Mouse (Mus musculus): ENCODE measurements at regions not wholly inside any gene's neighbourhood (a gene's known extent, or its start where the extent isn't known, plus 50 kb on each side); places are given as distances from the start of the nearest gene placed in this dataset.

GRCm38 (mm10) chr1:193580393-193580792, 210.3 kb upstream of the Camk1g start:
- ATAC-seq (ENCODE audit: low read depth), result no peak
- Histone ChIP-seq H3K9me3 (ENCODE audit: control insufficient read depth, low read length) (no peaks in the 10 kb centered on the region), H3K9ac (replicated peaks; ENCODE audit: low read depth, low read length) (no peak overlapping the region), H3K27me3 (ENCODE audit: control insufficient read depth, insufficient read depth, low read length) (no peaks in the 10 kb centered on the region), H3K4me3 (ENCODE audit: low read depth, low read length) (no peak overlapping the region), H3K4me2 (ENCODE audit: low read depth, low read length) (no peak overlapping the region), H3K4me1 (ENCODE audit: control insufficient read depth, insufficient read depth, low read length) (0 out of 2 replicates have a peak, but pooled peaks cover 3% of the 10 kb centered on the region), H3K27ac (ENCODE audit: low read depth, low read length) (no peak overlapping the region), H3K36me3 (ENCODE audit: control insufficient read depth, insufficient read depth, low read length) (no peaks in the 10 kb centered on the region)
- 72% methylated on average over 4 of the region's 4 CpGs for WGBS

- WGBS, result 58% methylated on average over 3 of the region's 3 CpGs
- Histone ChIP-seq H3K27me3 (ENCODE audit: control insufficient read depth, insufficient read depth, low read length) (no peaks in the 10 kb centered on the region), H3K4me3 (ENCODE audit: low read depth, low read length) (no peak overlapping the region), H3K9me3 (ENCODE audit: control insufficient read depth, low read length) (no peaks in the 10 kb centered on the region), H3K9ac (replicated peaks; ENCODE audit: low read depth, low read length) (no peak overlapping the region), H3K36me3 (ENCODE audit: control insufficient read depth, insufficient read depth, low read length) (no peaks in the 10 kb centered on the region), H3K27ac (ENCODE audit: low read depth, low read length) (no peak overlapping the region), H3K4me2 (ENCODE audit: low read depth, low read length) (no peak overlapping the region), H3K4me1 (ENCODE audit: control insufficient read depth, insufficient read depth, low read length) (0 out of 2 replicates have a peak, but pooled peaks cover 3% of the 10 kb centered on the region)
- no peak for ATAC-seq (ENCODE audit: low read depth)
Observed at GRCm38 (mm10) chr1:193579671-193580070, 209.6 kb upstream of the Camk1g start.

GRCm38 (mm10) chr1:193578661-193579175, 208.6 kb upstream of the Camk1g start:
- Histone ChIP-seq H3K27ac (ENCODE audit: low read depth, low read length) (no peak overlapping the region), H3K4me2 (ENCODE audit: low read depth, low read length) (no peak overlapping the region), H3K4me1 (ENCODE audit: control insufficient read depth, insufficient read depth, low read length) (0 out of 2 replicates have a peak, but pooled peaks cover 3% of the 10 kb centered on the region), H3K9me3 (ENCODE audit: control insufficient read depth, low read length) (no peaks in the 10 kb centered on the region), H3K9ac (replicated peaks; ENCODE audit: low read depth, low read length) (no peak overlapping the region), H3K36me3 (ENCODE audit: control insufficient read depth, insufficient read depth, low read length) (no peaks in the 10 kb centered on the region), H3K27me3 (ENCODE audit: control insufficient read depth, insufficient read depth, low read length) (no peaks in the 10 kb centered on the region), H3K4me3 (ENCODE audit: low read depth, low read length) (no peak overlapping the region)
- WGBS, result 84% methylated on average over 2 of the region's 2 CpGs
- no peak for ATAC-seq (ENCODE audit: low read depth)

- Histone ChIP-seq H3K4me3 (ENCODE audit: low read depth, low read length) (no peak overlapping the region), H3K4me2 (ENCODE audit: low read depth, low read length) (no peak overlapping the region), H3K9ac (replicated peaks; ENCODE audit: low read depth, low read length) (no peak overlapping the region), H3K27me3 (ENCODE audit: control insufficient read depth, insufficient read depth, low read length) (no peaks in the 10 kb centered on the region), H3K27ac (ENCODE audit: low read depth, low read length) (no peak overlapping the region), H3K36me3 (ENCODE audit: control insufficient read depth, insufficient read depth, low read length) (no peaks in the 10 kb centered on the region), H3K4me1 (ENCODE audit: control insufficient read depth, insufficient read depth, low read length) (0 out of 2 replicates have a peak, but pooled peaks cover 3% of the 10 kb centered on the region), H3K9me3 (ENCODE audit: control insufficient read depth, low read length) (no peaks in the 10 kb centered on the region)
- WGBS, result 64% methylated on average over 2 of the region's 2 CpGs
- no peak for ATAC-seq (ENCODE audit: low read depth)
Observed at GRCm38 (mm10) chr1:193577821-193578220, 207.7 kb upstream of the Camk1g start.

GRCm38 (mm10) chr1:193575986-193576713, 206.1 kb upstream of the Camk1g start:
- no peak overlapping the region for H3K9ac ChIP-seq (replicated peaks; ENCODE audit: low read depth, low read length)
- 0 out of 2 replicates have a peak, but pooled peaks cover 3% of the 10 kb centered on the region for H3K4me1 ChIP-seq (ENCODE audit: control insufficient read depth, insufficient read depth, low read length)
- H3K4me2 ChIP-seq (ENCODE audit: low read depth, low read length), result no peak overlapping the region
- H3K27ac ChIP-seq (ENCODE audit: low read depth, low read length), result 0 out of 2 replicates have a peak overlapping the region, but pooled peaks have one; percentile 30
- no peaks in the 10 kb centered on the region for H3K9me3 ChIP-seq (ENCODE audit: control insufficient read depth, low read length)
- 4% methylated on average over 12 of the region's 12 CpGs for WGBS
- peak; percentile 96 for ATAC-seq (ENCODE audit: low read depth)
- H3K27me3 ChIP-seq (ENCODE audit: control insufficient read depth, insufficient read depth, low read length), result no peaks in the 10 kb centered on the region
- no peak overlapping the region for H3K4me3 ChIP-seq (ENCODE audit: low read depth, low read length)
- no peaks in the 10 kb centered on the region for H3K36me3 ChIP-seq (ENCODE audit: control insufficient read depth, insufficient read depth, low read length)

DNA sequence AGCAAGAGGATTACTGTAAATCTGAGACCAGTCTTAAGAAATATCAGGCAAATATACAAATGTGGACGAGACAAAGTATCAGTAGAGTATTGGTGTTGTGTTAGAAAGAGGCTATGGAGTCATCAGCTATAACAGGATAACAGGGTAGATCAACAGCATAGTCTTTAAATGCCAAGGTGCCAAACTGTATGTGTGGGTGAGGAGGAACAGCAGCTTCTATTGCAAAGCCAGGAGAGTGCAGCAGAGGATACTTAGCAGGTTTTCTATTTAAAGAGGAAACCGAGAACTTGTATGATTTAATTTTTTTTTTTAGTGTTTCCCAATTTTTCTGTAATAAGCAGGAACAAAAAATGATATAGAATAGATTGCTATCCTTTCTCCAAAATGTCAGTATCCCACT, 202.7 kb upstream of the Camk1g start:
- no peak overlapping the region for H3K9ac ChIP-seq (replicated peaks; ENCODE audit: low read depth, low read length)
- 78% methylated on average over 2 of the region's 2 CpGs for WGBS
- no peaks in the 10 kb centered on the region for H3K36me3 ChIP-seq (ENCODE audit: control insufficient read depth, insufficient read depth, low read length)
- H3K4me3 ChIP-seq (ENCODE audit: low read depth, low read length), result no peak overlapping the region
- no peak overlapping the region for H3K27ac ChIP-seq (ENCODE audit: low read depth, low read length)
- no peak overlapping the region for H3K4me2 ChIP-seq (ENCODE audit: low read depth, low read length)
- no peaks in the 10 kb centered on the region for H3K9me3 ChIP-seq (ENCODE audit: control insufficient read depth, low read length)
- no peaks in the 10 kb centered on the region for H3K27me3 ChIP-seq (ENCODE audit: control insufficient read depth, insufficient read depth, low read length)
- H3K4me1 ChIP-seq (ENCODE audit: control insufficient read depth, insufficient read depth, low read length), result 0 out of 2 replicates have a peak, but pooled peaks cover 3% of the 10 kb centered on the region
- no peak for ATAC-seq (ENCODE audit: low read depth)

DNA sequence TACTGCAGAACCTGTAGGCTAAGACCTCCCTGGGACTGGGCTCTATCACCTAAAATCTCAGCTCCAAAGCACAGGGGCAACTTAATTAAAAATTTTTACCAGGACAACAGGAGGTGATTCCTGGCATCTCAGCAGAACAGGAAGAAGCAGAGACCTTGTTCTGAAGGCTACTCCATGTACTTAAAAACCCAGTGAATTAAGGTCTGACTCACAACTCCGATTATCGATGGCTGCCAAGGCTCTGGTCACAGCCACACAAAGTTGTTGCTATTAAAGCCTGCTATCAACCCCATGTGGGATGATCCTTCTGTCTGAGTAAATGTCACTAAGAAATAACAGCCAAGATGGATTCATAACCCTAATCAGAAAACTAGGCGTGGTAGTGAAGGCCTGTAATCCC, 202.3 kb upstream of the Camk1g start:
- no peak for ATAC-seq (ENCODE audit: low read depth)

GRCm38 (mm10) chr1:193571088-193571487, 201.0 kb upstream of the Camk1g start:
- no peaks in the 10 kb centered on the region for H3K27me3 ChIP-seq (ENCODE audit: control insufficient read depth, insufficient read depth, low read length)

More for the DNA sequence above, 202.3 kb upstream of the Camk1g start:
- H3K9me3 ChIP-seq (ENCODE audit: control insufficient read depth, low read length), result no peaks in the 10 kb centered on the region
- no peaks in the 10 kb centered on the region for H3K36me3 ChIP-seq (ENCODE audit: control insufficient read depth, insufficient read depth, low read length)
- no peak overlapping the region for H3K9ac ChIP-seq (replicated peaks; ENCODE audit: low read depth, low read length)
- H3K27me3 ChIP-seq (ENCODE audit: control insufficient read depth, insufficient read depth, low read length), result no peaks in the 10 kb centered on the region
- H3K4me3 ChIP-seq (ENCODE audit: low read depth, low read length), result no peak overlapping the region
- 0 out of 2 replicates have a peak, but pooled peaks cover 3% of the 10 kb centered on the region for H3K4me1 ChIP-seq (ENCODE audit: control insufficient read depth, insufficient read depth, low read length)
- H3K27ac ChIP-seq (ENCODE audit: low read depth, low read length), result no peak overlapping the region
- 87% methylated on average over 3 of the region's 3 CpGs for WGBS
- no peak overlapping the region for H3K4me2 ChIP-seq (ENCODE audit: low read depth, low read length)

DNA sequence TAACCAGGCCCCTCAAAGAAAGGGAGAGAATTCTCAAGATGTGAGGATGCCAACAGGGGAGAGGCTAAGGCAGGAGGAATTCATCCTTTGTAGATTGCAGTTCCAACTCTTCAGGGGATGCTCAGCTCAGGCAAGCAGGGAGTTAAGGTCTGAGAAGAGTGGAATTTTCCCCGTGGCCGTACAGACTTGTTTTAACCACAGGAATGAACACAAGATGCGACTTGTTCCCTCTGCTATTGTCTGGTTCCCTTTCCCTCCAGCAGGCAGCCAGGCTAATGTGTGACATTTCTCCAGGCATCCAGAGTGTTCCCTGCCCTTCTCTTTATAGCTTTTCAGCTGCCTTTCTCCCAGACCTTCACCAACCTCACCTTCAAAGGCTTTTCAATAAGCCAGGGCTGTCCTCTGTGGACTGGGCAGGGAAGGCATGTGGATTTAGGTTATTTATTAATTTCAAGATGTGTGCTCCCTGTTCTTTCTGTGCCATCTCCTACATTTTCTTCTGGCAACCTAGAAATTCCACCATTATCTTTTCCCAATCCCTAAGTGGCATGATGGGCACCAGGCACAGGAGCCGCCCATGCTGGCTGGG, 198.6 kb upstream of the Camk1g start:
- ATAC-seq (ENCODE audit: low read depth), result no peak
- WGBS, result 36% methylated on average over 4 of the region's 4 CpGs

More at GRCm38 (mm10) chr1:193571088-193571487, 201.0 kb upstream of the Camk1g start:
- Histone ChIP-seq H3K4me3 (ENCODE audit: low read depth, low read length) (no peak overlapping the region), H3K9me3 (ENCODE audit: control insufficient read depth, low read length) (no peaks in the 10 kb centered on the region), H3K4me1 (ENCODE audit: control insufficient read depth, insufficient read depth, low read length) (no peaks in the 10 kb centered on the region), H3K27ac (ENCODE audit: low read depth, low read length) (no peak overlapping the region), H3K4me2 (ENCODE audit: low read depth, low read length) (no peak overlapping the region), H3K9ac (replicated peaks; ENCODE audit: low read depth, low read length) (no peak overlapping the region), H3K36me3 (ENCODE audit: control insufficient read depth, insufficient read depth, low read length) (no peaks in the 10 kb centered on the region)
- no peak for ATAC-seq (ENCODE audit: low read depth)

More for the DNA sequence above, 198.6 kb upstream of the Camk1g start:
- no peak overlapping the region for H3K4me2 ChIP-seq (ENCODE audit: low read depth, low read length)
- no peaks in the 10 kb centered on the region for H3K27me3 ChIP-seq (ENCODE audit: control insufficient read depth, insufficient read depth, low read length)
- H3K9ac ChIP-seq (replicated peaks; ENCODE audit: low read depth, low read length), result no peak overlapping the region
- H3K4me3 ChIP-seq (ENCODE audit: low read depth, low read length), result no peak overlapping the region
- H3K4me1 ChIP-seq (ENCODE audit: control insufficient read depth, insufficient read depth, low read length), result no peaks in the 10 kb centered on the region
- H3K36me3 ChIP-seq (ENCODE audit: control insufficient read depth, insufficient read depth, low read length), result no peaks in the 10 kb centered on the region
- no peak overlapping the region for H3K27ac ChIP-seq (ENCODE audit: low read depth, low read length)
- no peaks in the 10 kb centered on the region for H3K9me3 ChIP-seq (ENCODE audit: control insufficient read depth, low read length)
